Mouse (Mus musculus): Measurements from ENCODE around the gene Eva1c. TPM values are rescaled to one million over a fixed set of nuclear protein-coding genes. Genes with fewer than 3 reads are reported as not detected.

The Eva1c gene
- total and polyA plus RNA-seq, 3 experiments, result not detected

DNA sequence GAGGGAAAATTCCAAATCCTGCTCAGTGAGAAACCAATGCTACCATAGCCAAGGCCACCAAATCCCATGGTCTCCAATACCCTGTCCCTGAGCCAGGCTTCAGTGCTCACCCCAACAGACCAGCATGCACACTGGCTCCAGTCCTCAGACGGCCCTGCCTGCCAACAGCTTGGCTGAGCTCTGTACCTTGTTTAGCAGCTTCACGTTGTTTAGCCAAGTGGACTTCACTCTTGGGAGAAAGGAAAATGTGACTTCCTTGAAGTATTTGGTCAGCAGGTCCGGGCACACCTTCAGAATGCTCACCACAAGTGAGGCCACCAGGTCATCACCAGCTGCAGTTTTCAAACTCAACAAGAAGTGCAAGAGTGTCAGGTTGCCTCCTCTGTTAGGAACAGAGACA, 34.0 kb upstream of the Eva1c start:
- in situ Hi-C loops (cut with MboI; ENCODE audit: low pct_ligation_motif_present, low pct_unique_long_range_greater_than_20kb, low sequenced_read_pairs), result no loop called here
- peaks cover 77 to 96% of the 10 kb centered on the region in 2 experiments for H3K36me3 ChIP-seq (replicated peaks in 1 of 2; ENCODE audit: control insufficient read depth in 1 of 2, insufficient read depth in 1 of 2, low read length in 1 of 2)

DNA sequence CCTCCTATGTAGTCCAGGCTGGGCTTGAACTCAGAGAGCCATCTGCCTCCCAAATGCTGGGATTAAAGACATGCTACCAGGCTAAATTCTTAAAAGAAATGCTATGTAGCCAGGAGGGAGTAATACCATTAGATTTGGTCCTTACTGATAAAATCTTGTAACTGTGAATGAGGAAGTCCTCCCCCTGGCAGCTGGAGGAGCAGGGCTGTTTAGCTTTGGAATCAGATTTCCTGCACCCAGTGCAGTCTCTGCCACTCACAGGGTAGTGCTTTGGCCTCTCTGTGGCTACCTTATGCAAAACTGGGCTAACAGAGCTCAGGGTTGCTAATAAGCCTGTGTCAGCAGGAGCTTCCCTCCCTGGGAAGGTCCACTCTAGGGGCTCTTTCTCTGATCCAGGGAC, 31.8 kb upstream of the Eva1c start:
- no peaks in the 10 kb centered on the region for H3K79me2 ChIP-seq (replicated peaks; ENCODE audit: control insufficient read depth, extremely low read depth, insufficient read depth, poor library complexity, severe bottlenecking)
- no peak overlapping the region for H3K4me3 ChIP-seq (replicated peaks in 1 of 3; ENCODE audit: low read depth in 2 of 3, low read length in 2 of 3, poor library complexity in 1 of 3)
- in situ Hi-C loops (cut with MboI; ENCODE audit: low pct_ligation_motif_present, low pct_unique_long_range_greater_than_20kb, low sequenced_read_pairs) (no loop called here), dilution Hi-C loops (cut with MboI; ENCODE audit: extremely low pct_ligation_motif_present, extremely low pct_unique_long_range_greater_than_20kb, low sequenced_read_pairs) (no loop called here)
- H3K27me3 ChIP-seq (replicated peaks), result no peaks in the 10 kb centered on the region
- H3K4me1 ChIP-seq (ENCODE audit: control insufficient read depth in 1 of 2, insufficient read depth in 2 of 2), result peaks cover 7 to 21% of the 10 kb centered on the region in 2 experiments
- no peak overlapping the region for H3K4me2 ChIP-seq (ENCODE audit: insufficient read depth, low read depth, poor library complexity, severe bottlenecking)
- no peaks in the 10 kb centered on the region for H3K9me3 ChIP-seq (replicated peaks; ENCODE audit: low read length)
- H3K9ac ChIP-seq (ENCODE audit: insufficient read depth, low read depth), result no peak overlapping the region
- no peak overlapping the region for H3K27ac ChIP-seq (ENCODE audit: insufficient read depth, low read depth)
- H3K36me3 ChIP-seq (replicated peaks in 1 of 2; ENCODE audit: control insufficient read depth in 1 of 2, insufficient read depth in 1 of 2, low read length in 1 of 2), result peaks cover 59 to 95% of the 10 kb centered on the region in 2 experiments
- peak; percentile 33 for DNase-seq (ENCODE audit: extremely low read depth)
- TF ChIP-seq POLR2AphosphoS2 (IDR thresholded peaks at IDR 0.05; ENCODE audit: low read depth, low read length) (no peak), ZC3H11A (IDR thresholded peaks at IDR 0.05; ENCODE audit: low read depth, low read length) (no peak), RCOR1 (conservative IDR thresholded peaks at IDR 0.05; ENCODE audit: low read depth, low read length) (no peak), MAFK (IDR thresholded peaks at IDR 0.05; ENCODE audit: insufficient replicate concordance, low read length) (no peak), IRF4 (IDR thresholded peaks at IDR 0.05; ENCODE audit: low read depth, low read length) (no peak), RAD21 (IDR thresholded peaks at IDR 0.05; ENCODE audit: low read depth, low read length) (no peak), UBTF (IDR thresholded peaks at IDR 0.05; ENCODE audit: low read depth, low read length) (no peak), CHD2 (IDR thresholded peaks at IDR 0.05; ENCODE audit: low read length) (no peak), E2F4 (IDR thresholded peaks at IDR 0.05; ENCODE audit: insufficient replicate concordance, low read depth, low read length) (no peak), SIN3A (IDR thresholded peaks at IDR 0.05; ENCODE audit: low read length) (no peak), ELF1 (IDR thresholded peaks at IDR 0.05; ENCODE audit: low read depth, low read length) (no peak), TBP (conservative IDR thresholded peaks at IDR 0.05; ENCODE audit: low read depth, low read length) (no peak), ZKSCAN1 (IDR thresholded peaks at IDR 0.05; ENCODE audit: borderline replicate concordance, low read depth, low read length) (no peak), EP300 (IDR thresholded peaks at IDR 0.05; ENCODE audit: low read length) (no peak), TCF12 (IDR thresholded peaks at IDR 0.05; ENCODE audit: low read depth, low read length) (no peak), ETS1 (conservative IDR thresholded peaks at IDR 0.05; ENCODE audit: low read depth, low read length) (no peak)

More for the DNA sequence above, 34.0 kb upstream of the Eva1c start:
- Histone ChIP-seq H3K79me2 (replicated peaks; ENCODE audit: control insufficient read depth, extremely low read depth, insufficient read depth, poor library complexity, severe bottlenecking) (no peaks in the 10 kb centered on the region), H3K4me2 (ENCODE audit: insufficient read depth, low read depth, poor library complexity, severe bottlenecking) (no peak overlapping the region), H3K4me3 (replicated peaks in 1 of 3; ENCODE audit: low read depth in 2 of 3, low read length in 2 of 3, poor library complexity in 1 of 3) (no peak overlapping the region), H3K9ac (ENCODE audit: insufficient read depth, low read depth) (no peak overlapping the region), H3K27ac (ENCODE audit: insufficient read depth, low read depth) (no peak overlapping the region), H3K4me1 (ENCODE audit: control insufficient read depth in 1 of 2, insufficient read depth in 2 of 2) (peaks cover 0 to 8% of the 10 kb centered on the region in 2 experiments; a peak in 2 of 4 replicates), H3K9me3 (replicated peaks; ENCODE audit: low read length) (no peaks in the 10 kb centered on the region), H3K27me3 (replicated peaks) (no peaks in the 10 kb centered on the region)
- dilution Hi-C loops (cut with MboI; ENCODE audit: extremely low pct_ligation_motif_present, extremely low pct_unique_long_range_greater_than_20kb, low sequenced_read_pairs), result no loop called here
- no peak for DNase-seq (ENCODE audit: extremely low read depth)
- no peak for TF ChIP-seq USF1 (IDR thresholded peaks at IDR 0.05; ENCODE audit: low read depth, low read length)
- TF ChIP-seq EP300 (IDR thresholded peaks at IDR 0.05; ENCODE audit: low read length), result no peak
- TF ChIP-seq ZKSCAN1 (IDR thresholded peaks at IDR 0.05; ENCODE audit: borderline replicate concordance, low read depth, low read length), result no peak
- TF ChIP-seq PAX5 (IDR thresholded peaks at IDR 0.05; ENCODE audit: low read length), result no peak
- TF ChIP-seq ELF1 (IDR thresholded peaks at IDR 0.05; ENCODE audit: low read depth, low read length), result no peak
- TF ChIP-seq ZC3H11A (IDR thresholded peaks at IDR 0.05; ENCODE audit: low read depth, low read length), result no peak
- TF ChIP-seq TCF12 (IDR thresholded peaks at IDR 0.05; ENCODE audit: low read depth, low read length), result no peak
- TF ChIP-seq NELFE (IDR thresholded peaks at IDR 0.05; ENCODE audit: low read depth, low read length), result no peak
- TF ChIP-seq ZMIZ1 (IDR thresholded peaks at IDR 0.05; ENCODE audit: low read depth, low read length), result no peak
- no peak for TF ChIP-seq SIN3A (IDR thresholded peaks at IDR 0.05; ENCODE audit: low read length)
- no peak for TF ChIP-seq ZNF384 (IDR thresholded peaks at IDR 0.05; ENCODE audit: low read depth, low read length)
- TF ChIP-seq CHD1 (IDR thresholded peaks at IDR 0.05; ENCODE audit: low read depth, low read length), result no peak
- TF ChIP-seq JUN (IDR thresholded peaks at IDR 0.05; ENCODE audit: insufficient read depth, low read depth, low read length), result no peak
